Mouse (Mus musculus): ENCODE data around the gene L3mbtl3. TPM values are rescaled to one million over a fixed set of nuclear protein-coding genes. Genes with fewer than 3 reads are reported as not detected.

The L3mbtl3 gene
- polyA plus RNA-seq, 1 experiment from 2014 or later = 10.3 TPM

- Histone ChIP-seq H3K27ac (no peak overlapping the region), H3K27me3 (replicated peaks) (no peaks in the 10 kb centered on the region), H3K9ac (no peak overlapping the region), H3K36me3 (peaks cover 9% of the 10 kb centered on the region), H3K4me1 (replicated peaks) (no peaks in the 10 kb centered on the region), H3K4me2 (replicated peaks) (no peak overlapping the region), H3K9me3 (no peaks in the 10 kb centered on the region), H3K4me3 (replicated peaks) (no peak overlapping the region)
- no peak for ATAC-seq
- 92% methylated on average over 6 of the region's 6 CpGs for WGBS
Measured at GRCm38 (mm10) chr10:26275414-26275813, 100.4 kb downstream of the L3mbtl3 start.

GRCm38 (mm10) chr10:26263744-26264459, 111.9 kb downstream of the L3mbtl3 start:
- ATAC-seq = no peak
- H3K9ac ChIP-seq = no peak overlapping the region
- no peaks in the 10 kb centered on the region for H3K9me3 ChIP-seq
- H3K27me3 ChIP-seq (replicated peaks) = no peaks in the 10 kb centered on the region
- no peaks in the 10 kb centered on the region for H3K36me3 ChIP-seq
- no peak overlapping the region for H3K4me2 ChIP-seq (replicated peaks)
- WGBS = 74% methylated on average over 3 of the region's 3 CpGs
- no peaks in the 10 kb centered on the region for H3K4me1 ChIP-seq (replicated peaks)
- H3K4me3 ChIP-seq (replicated peaks) = no peak overlapping the region
- no peak overlapping the region for H3K27ac ChIP-seq

DNA sequence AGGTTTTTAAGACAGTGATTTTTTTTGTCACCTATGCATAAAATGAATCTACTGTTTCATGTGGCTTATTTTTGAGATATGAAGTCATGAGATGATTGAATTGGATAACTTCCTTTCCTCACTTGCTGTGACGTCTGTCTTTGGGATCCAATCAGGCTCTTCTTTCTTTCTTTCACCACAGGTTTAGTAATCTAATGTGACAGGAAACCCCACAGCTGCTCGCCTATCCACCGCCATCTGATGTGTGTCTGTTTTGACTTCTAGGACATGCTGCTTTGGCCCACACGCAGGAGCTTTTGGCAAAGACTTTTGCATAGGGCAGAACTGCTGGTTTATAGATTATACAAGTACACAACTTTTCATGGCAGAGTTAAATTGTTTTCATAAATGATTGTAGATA, 115.9 kb downstream of the L3mbtl3 start:
- Histone ChIP-seq H3K4me1 (replicated peaks) (no peaks in the 10 kb centered on the region), H3K4me3 (replicated peaks) (no peak overlapping the region), H3K9me3 (no peaks in the 10 kb centered on the region), H3K27me3 (replicated peaks) (no peaks in the 10 kb centered on the region), H3K36me3 (no peaks in the 10 kb centered on the region), H3K27ac (no peak overlapping the region), H3K9ac (no peak overlapping the region), H3K4me2 (replicated peaks) (no peak overlapping the region)
- WGBS = 61% methylated on average over 4 of the region's 4 CpGs
- no peak for ATAC-seq

DNA sequence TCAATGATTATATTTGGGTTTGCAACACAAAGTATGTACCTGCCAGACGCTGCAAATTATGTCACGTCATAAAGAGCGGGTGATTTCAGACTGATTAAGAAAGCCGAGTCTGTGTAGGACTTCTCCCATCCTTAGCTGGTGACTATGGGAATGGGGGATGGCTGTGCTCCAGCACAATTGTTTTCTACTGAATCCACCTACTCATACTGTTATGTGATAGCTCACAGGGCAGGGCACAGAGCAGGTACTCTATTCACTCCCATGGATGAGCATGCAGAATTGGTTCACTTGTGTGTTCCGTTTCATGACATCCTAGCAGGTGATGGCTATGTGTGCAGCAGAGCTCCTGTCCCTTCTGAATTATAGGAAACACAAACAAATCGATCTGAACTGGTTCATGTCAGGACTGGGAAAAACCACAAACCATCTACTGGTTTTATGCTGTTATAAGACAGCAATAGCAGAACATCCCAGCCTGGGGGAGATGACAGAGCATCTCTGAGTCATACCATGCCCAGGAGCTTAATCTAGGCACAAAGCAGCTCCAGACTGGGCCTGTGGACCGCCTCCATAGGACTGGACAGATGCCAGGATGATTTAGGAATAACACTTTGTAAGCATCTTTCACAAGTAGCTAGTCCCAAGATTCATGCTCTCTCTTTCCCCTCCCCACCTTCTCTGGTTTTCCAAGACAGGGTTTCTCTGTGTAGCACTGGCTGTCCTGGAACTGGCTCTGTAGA, 126.2 kb downstream of the L3mbtl3 start:
- H3K4me3 ChIP-seq (replicated peaks) = no peak overlapping the region
- H3K9ac ChIP-seq = no peak overlapping the region
- no peaks in the 10 kb centered on the region for H3K4me1 ChIP-seq (replicated peaks)
- no peak overlapping the region for H3K4me2 ChIP-seq (replicated peaks)
- H3K9me3 ChIP-seq = no peaks in the 10 kb centered on the region
- ATAC-seq = no peak
- no peaks in the 10 kb centered on the region for H3K27me3 ChIP-seq (replicated peaks)
- WGBS = 83% methylated on average over 7 of the region's 7 CpGs
- no peaks in the 10 kb centered on the region for H3K36me3 ChIP-seq
- H3K27ac ChIP-seq = no peak overlapping the region

GRCm38 (mm10) chr10:26244466-26244865, 131.3 kb downstream of the L3mbtl3 start:
- no peak overlapping the region for H3K9ac ChIP-seq
- no peak for ATAC-seq
- no peaks in the 10 kb centered on the region for H3K4me1 ChIP-seq (replicated peaks)
- H3K27me3 ChIP-seq (replicated peaks) = no peaks in the 10 kb centered on the region
- no peak overlapping the region for H3K4me2 ChIP-seq (replicated peaks)
- no peaks in the 10 kb centered on the region for H3K9me3 ChIP-seq
- H3K27ac ChIP-seq = no peak overlapping the region
- H3K4me3 ChIP-seq (replicated peaks) = no peak overlapping the region
- 82% methylated on average over 6 of the region's 6 CpGs for WGBS
- H3K36me3 ChIP-seq = no peaks in the 10 kb centered on the region

DNA sequence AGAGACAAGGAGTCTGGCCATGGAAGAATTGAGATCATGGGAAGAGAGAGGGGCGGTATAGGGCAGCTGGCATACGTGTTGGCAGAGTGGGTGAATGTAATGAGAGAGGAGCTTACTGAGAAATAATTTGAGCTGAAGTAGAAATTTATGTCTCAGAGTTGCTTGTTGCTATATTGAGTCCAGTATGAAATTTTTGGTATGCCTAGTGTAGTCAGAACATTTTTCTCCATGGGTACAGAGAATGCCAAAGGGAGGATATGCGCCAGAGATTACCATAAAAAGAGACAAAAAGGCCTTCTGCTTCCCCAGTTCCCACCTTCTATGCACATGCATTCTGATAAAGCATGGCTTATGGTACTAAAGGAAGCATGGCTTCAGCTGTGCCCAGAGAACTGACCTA, 132.6 kb downstream of the L3mbtl3 start:
- Histone ChIP-seq H3K4me2 (replicated peaks) (no peak overlapping the region), H3K27ac (no peak overlapping the region), H3K4me3 (replicated peaks) (no peak overlapping the region), H3K36me3 (no peaks in the 10 kb centered on the region), H3K4me1 (replicated peaks) (no peaks in the 10 kb centered on the region), H3K9ac (no peak overlapping the region), H3K27me3 (replicated peaks) (no peaks in the 10 kb centered on the region), H3K9me3 (no peaks in the 10 kb centered on the region)
- no peak for ATAC-seq
- WGBS = 80% methylated on average over 3 of the region's 3 CpGs

DNA sequence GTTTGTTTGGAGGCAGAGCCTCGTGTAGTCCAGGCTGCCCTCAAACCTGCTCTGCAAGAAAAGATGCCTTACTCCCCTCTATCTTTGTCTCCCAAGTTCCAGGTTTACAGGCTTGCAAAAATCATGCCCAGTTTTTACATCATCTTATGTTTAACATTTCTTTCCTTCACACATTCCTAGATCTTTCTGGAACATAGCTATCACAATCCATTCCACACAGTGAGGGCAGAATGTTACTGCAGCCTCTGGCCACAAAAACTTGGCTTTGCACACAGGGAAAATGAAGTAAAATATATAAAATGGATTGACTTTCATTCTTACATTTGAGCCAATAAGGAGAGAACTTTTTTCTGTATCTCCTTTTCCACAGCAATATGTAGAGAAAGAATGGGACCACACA, 136.7 kb downstream of the L3mbtl3 start:
- Histone ChIP-seq H3K9ac (no peak overlapping the region), H3K4me3 (replicated peaks) (no peak overlapping the region), H3K9me3 (no peaks in the 10 kb centered on the region), H3K4me1 (replicated peaks) (no peaks in the 10 kb centered on the region), H3K27ac (no peak overlapping the region), H3K4me2 (replicated peaks) (no peak overlapping the region), H3K36me3 (no peaks in the 10 kb centered on the region), H3K27me3 (replicated peaks) (no peaks in the 10 kb centered on the region)
- 50% methylated on average over 1 of the region's 1 CpGs for WGBS
- ATAC-seq = no peak

DNA sequence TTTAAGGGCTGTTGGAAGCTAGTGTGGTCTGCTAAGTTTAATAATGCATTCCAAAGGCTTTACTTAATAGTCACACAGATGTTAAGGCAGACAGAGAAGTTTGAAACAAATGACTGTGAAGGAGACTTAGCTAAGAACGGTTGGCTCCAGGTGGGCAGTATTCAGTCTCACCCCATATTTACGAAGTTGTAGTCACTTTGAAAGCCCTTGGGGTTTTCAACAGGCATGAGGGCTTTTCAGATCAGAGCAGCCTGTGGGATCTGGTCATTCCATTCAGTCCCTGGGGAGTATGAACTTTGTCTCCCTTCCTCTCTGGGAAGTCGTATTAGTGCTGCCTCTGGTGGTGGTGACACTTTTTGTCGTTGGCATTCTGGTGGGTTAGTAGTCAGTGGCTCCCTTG, 137.2 kb downstream of the L3mbtl3 start:
- ATAC-seq = no peak
- WGBS = 49% methylated on average over 4 of the region's 4 CpGs
- H3K9me3 ChIP-seq = no peaks in the 10 kb centered on the region
- no peak overlapping the region for H3K4me3 ChIP-seq (replicated peaks)
- H3K27ac ChIP-seq = no peak overlapping the region
- H3K4me2 ChIP-seq (replicated peaks) = no peak overlapping the region
- no peaks in the 10 kb centered on the region for H3K36me3 ChIP-seq
- H3K4me1 ChIP-seq (replicated peaks) = no peaks in the 10 kb centered on the region
- no peaks in the 10 kb centered on the region for H3K27me3 ChIP-seq (replicated peaks)
- H3K9ac ChIP-seq = no peak overlapping the region

- no peak overlapping the region for H3K9ac ChIP-seq
- H3K4me3 ChIP-seq (replicated peaks) = no peak overlapping the region
- H3K4me2 ChIP-seq (replicated peaks) = no peak overlapping the region
- H3K27me3 ChIP-seq (replicated peaks) = no peaks in the 10 kb centered on the region
- WGBS = 79% methylated on average over 3 of the region's 3 CpGs
- H3K27ac ChIP-seq = no peak overlapping the region
- no peaks in the 10 kb centered on the region for H3K4me1 ChIP-seq (replicated peaks)
- H3K9me3 ChIP-seq = no peaks in the 10 kb centered on the region
- no peaks in the 10 kb centered on the region for H3K36me3 ChIP-seq
- no peak for ATAC-seq
Measured at GRCm38 (mm10) chr10:26232071-26232653, 143.6 kb downstream of the L3mbtl3 start.

DNA sequence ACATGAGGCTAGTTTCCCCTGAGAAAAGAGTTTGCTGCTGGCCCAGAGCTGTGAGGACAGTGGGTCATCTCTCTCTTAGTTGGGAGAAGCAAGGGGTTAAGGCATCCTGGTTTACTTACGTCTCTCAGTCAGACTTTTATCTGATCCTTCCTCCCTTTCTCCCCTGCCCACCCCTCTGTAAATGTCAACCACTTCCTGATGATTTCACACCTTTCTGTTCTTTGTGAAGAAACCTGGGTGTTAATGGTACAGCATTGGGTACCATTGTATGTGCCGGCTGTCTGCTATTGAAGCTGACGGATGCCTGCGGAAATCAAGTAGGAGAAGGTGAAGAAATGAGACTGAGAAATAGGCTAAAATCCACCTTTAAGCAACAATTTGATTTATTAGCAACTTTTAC, 146.3 kb downstream of the L3mbtl3 start, which contains the start of gene Samd3:
TSS of gene Samd3 (plus strand) at position 220 of the 400 bp plus-strand sequence.
- 44% methylated on average over 4 of the region's 4 CpGs for WGBS
- Histone ChIP-seq H3K4me3 (replicated peaks) (no peak within 1 kb of the TSS), H3K4me2 (replicated peaks) (no peak within 1 kb of the TSS), H3K9me3 (no peaks in the 10 kb centered on the region), H3K27ac (no peak within 1 kb of the TSS), H3K36me3 (no peaks in the 10 kb centered on the region), H3K27me3 (replicated peaks) (no peaks in the 10 kb centered on the region), H3K9ac (no peak within 1 kb of the TSS), H3K4me1 (replicated peaks) (no peaks in the 10 kb centered on the region)
- no peak for ATAC-seq

DNA sequence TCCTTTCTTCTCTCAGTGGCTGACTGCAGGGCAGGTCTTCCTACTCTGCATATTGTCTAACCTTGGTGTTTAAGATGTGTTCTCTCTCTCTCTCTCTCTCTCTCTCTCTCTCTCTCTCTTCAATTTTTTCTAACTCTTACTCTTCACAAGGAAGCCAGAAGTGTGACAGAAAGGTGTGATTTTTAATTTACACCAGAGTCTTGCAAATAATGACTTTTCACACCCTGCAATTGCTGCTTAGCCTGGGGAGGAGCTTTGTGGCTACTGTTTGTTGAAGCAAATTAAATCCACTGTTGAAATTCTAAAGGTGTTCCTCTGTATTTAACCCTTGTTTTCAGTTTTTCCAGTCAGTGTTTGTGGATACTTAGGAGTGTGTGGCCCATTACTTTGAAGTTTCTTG, 147.6 kb downstream of the L3mbtl3 start:
- Histone ChIP-seq H3K36me3 (no peaks in the 10 kb centered on the region), H3K4me1 (replicated peaks) (no peaks in the 10 kb centered on the region), H3K27ac (no peak overlapping the region), H3K9ac (no peak overlapping the region), H3K9me3 (no peaks in the 10 kb centered on the region), H3K4me3 (replicated peaks) (no peak overlapping the region), H3K4me2 (replicated peaks) (no peak overlapping the region), H3K27me3 (replicated peaks) (no peaks in the 10 kb centered on the region)
- no peak for ATAC-seq

DNA sequence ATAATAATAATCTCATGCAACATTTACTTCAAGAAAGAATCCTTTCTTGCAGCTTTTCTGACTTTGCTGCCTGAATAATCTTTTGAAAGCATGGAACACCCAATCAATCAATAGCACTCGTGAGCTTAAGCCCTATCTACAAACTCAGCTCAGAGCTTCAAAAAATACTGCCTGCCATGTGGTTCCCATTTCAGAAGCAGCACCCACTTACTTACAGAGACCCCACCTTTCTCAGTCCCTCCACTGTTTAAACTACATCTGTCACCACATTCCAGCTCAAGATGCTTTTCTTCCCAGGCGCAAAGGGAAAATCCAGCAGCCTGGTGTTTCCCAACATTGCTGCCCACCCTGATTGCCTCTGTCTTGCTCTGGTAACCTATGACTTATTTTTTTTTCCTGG, 149.0 kb downstream of the L3mbtl3 start:
- no peaks in the 10 kb centered on the region for H3K4me1 ChIP-seq (replicated peaks)
- ATAC-seq = no peak
- no peaks in the 10 kb centered on the region for H3K36me3 ChIP-seq
- no peak overlapping the region for H3K4me3 ChIP-seq (replicated peaks)
- no peak overlapping the region for H3K4me2 ChIP-seq (replicated peaks)
- no peak overlapping the region for H3K9ac ChIP-seq
- 57% methylated on average over 2 of the region's 2 CpGs for WGBS
- H3K27ac ChIP-seq = no peak overlapping the region
- no peaks in the 10 kb centered on the region for H3K9me3 ChIP-seq
- H3K27me3 ChIP-seq (replicated peaks) = no peaks in the 10 kb centered on the region

- H3K4me1 ChIP-seq (replicated peaks) = no peaks in the 10 kb centered on the region
- no peaks in the 10 kb centered on the region for H3K27me3 ChIP-seq (replicated peaks)
- no peak overlapping the region for H3K4me3 ChIP-seq (replicated peaks)
- ATAC-seq = no peak
- no peaks in the 10 kb centered on the region for H3K36me3 ChIP-seq
- no peak overlapping the region for H3K4me2 ChIP-seq (replicated peaks)
- H3K9me3 ChIP-seq = no peaks in the 10 kb centered on the region
- H3K9ac ChIP-seq = no peak overlapping the region
- WGBS = 85% methylated on average over 5 of the region's 5 CpGs
- H3K27ac ChIP-seq = no peak overlapping the region
Measured at GRCm38 (mm10) chr10:26226241-26226640, 149.5 kb downstream of the L3mbtl3 start.
